Mouse (Mus musculus) forelimb bud, embryonic 11.5 days (tissue): ENCODE data around the gene Mycbpap.
A peak's percentile ranks its signal among the peaks of the same experiment; 100 is the strongest.

ENCODE experiments used
- DNase-seq: peaks from one replicate; pipeline ENCODE4 v3.0.0-alpha.2; 2012; ENCODE audit warnings: low read depth, low spot score

Gene Mycbpap

GRCm38 (mm10) chr11:94521219-94521843 lies at the start of gene Mycbpap:
Mycbpap (minus strand) TSS chr11:94521742.
- peak; percentile 78 for DNase-seq

DNA sequence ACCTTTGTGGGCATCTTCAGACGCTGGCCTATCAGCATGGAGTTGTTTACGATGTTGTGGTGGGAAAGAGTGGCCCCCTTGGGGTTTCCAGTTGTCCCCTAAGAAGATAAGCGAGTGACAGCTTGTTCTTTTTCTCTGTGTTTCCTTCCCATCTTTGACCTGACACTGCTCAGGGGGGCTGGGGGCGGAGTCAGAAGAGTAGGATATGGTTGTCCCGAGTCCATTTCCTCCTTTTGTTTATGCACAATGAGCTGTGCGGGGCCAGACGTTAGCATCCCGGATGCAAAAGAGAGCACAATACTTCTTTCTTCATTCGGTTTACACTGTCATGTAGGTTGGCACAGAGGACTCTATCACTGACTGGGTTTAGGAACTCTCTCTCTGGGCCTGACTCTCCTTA lies 49.1 kb upstream of the Mycbpap start:
- DNase-seq = no peak

DNA sequence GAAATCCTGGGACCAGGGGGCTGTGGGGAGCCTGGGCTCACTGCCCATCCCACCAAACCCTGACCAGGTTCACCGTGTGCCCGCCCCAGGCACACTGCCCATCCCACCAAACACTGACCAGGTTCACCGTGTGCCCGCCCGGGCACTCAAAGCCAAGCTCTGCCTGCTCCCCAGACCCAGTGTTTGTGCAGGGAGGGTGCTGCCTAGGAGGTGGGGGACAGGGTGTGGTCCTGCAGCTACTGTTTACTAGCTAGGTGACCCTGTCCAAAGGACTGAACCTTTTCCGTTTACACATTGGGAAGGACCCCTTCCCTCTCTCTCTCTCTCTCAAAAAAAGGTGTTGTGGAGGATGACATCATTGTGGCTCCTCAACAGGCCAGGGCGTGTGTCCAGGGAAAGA lies 45.8 kb upstream of the Mycbpap start:
- no peak for DNase-seq

DNA sequence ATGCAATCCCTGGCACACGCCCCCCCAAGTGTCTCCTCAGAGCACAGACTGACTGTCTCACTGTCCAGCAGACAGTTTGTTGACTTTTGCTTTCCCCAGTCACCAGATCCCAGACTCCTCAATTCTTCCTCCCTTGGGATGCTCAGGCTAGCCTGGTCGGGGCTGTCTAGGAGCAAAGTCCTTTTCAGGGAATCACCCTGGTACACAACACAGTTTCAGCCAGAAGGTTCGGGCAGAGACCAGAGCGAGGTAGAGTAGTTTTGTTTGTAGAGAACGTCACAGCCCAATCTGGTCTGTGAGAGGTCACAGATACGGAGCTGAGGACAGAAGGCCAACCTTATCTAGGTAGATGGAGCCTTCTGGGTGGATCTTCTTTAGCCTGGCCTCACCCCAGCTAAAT lies 45.0 kb upstream of the Mycbpap start:
- DNase-seq = no peak

- DNase-seq = no peak
These were observed 43.6 kb upstream of the Mycbpap start for GRCm38 (mm10) chr11:94565151-94565479.

DNA sequence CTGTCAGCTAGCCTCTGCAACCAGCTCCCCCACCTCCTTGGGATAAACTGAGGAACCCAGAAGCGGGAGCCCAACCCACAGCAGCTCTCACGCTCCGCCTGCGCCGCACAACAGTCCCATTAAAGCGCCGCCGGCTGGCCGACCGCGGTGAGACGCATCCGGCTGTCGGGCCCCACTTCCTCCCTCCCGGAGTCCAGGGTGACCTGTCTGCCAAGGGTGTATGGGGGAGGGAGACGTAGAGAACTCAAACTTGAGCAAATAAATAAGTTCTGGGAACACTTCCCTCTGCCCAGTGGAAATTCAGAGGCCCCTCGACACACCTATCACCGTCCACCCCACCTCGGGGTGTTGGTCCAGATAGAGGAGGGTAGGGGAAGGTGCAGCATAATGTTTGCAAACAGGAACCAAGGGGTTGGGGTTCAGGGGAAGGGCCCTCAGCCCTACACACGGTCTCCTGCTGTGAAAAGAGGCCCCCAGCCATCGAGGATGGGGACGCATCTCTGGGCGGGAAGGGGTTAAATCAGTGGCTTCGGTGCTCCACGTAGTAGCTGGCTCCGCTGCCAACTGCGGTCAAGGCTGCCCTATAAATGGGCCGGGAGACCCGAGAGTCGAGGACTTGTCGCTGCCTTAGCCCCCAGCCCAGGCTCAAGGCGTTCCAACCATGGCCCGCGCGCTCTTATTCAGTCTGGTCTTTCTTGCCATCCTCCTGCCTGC lies 43.1 kb upstream of the Mycbpap start, which contains the start of gene Chad:
TSS of gene Chad (plus strand) at position 611 of the 714 bp plus-strand sequence.
- peak; percentile 34 for DNase-seq

DNA sequence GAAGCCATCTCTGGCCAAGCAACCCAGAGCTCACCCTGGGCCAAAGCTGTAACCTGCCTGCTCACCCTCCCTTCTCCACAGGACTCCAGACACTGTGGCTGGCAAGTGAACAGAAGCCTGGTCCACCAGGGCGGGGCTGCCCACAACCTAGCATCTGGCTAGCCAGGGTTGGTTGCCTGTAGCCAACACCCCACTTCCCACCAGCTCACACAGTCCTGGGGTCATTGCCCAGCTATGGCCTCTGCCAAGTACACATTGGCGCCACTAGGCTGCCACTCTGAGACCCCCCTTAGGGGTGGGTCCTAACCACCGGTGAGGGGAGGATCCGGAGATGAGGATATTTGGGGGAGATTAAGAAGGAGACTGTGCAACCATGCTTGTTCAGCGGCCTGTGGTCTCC lies 42.3 kb upstream of the Mycbpap start:
- DNase-seq = no peak

GRCm38 (mm10) chr11:94563383-94563782 lies 41.8 kb upstream of the Mycbpap start:
- DNase-seq = no peak

DNA sequence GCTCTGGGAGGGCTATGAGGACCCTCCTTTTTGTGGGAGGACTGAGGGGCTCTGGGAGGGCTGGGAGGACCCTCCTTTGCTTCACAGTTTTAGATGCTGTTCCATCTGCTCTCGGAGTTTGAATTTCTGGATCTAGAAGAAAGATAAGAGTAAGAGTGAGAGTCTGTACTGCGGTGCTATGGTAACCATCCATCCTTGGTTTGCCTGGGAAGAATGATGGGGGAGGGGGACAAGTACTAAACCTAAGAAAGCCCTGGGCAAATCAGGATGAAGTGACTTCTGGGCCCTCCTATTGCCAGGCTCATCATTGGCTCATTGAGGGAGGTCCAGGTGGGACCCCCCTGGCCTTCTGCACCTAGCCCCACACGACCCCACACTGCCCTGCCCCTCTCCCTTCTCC lies 36.7 kb upstream of the Mycbpap start:
- DNase-seq = no peak

DNA sequence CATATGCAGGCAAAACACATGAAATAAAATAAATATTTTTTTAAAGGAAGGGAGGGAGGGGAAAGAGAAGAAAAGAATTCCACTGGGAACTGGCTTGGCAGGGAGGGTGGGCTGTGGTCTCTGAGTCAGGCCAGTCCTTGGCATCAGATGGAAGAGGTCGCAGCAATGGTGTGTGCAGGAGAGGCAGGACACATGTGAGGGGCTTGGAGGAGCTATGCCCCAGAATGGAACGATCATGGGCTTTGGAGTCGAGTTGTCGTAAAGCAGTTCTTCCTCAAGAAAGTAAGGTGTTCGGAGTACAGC lies 28.9 kb upstream of the Mycbpap start:
- no peak for DNase-seq

GRCm38 (mm10) chr11:94549691-94550441 lies 28.3 kb upstream of the Mycbpap start:
- DNase-seq = no peak

DNA sequence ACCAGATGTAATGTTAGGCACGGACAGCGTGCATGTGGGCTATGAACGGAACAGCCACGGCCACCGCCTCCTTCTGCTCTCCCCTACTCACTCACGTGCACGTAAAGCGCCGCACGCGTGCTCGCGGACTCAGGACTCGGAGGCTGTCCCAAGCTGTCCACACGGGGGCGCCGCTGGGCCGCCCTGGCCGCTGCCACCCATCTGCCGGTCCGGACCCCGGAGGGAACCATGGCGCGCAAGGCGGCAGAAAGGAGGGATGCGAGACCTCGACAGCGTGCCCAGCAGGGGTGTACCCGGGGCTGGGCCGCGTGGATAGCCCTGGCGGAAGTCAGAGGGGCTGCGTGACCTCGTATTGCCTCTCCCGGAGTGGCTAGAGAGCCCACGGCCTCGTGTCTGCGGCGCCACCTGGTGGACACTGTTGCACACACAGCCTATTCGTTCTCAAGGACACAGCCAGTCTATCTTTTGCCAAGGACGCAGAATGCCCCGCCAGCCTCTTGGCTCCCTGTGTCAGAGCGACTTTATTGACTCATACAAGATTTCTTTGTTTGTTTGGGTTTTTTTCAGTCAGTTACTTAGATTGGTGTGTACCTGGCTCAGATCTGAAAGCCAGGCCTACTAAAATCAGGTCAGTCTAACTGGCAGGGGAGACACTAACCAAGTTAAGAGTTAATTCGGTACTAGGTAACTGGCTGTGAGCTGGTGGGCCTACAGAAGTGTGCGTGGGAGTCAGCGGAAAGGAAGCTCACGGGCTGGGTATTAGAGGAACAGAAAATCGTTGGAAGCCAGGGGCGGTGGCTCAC lies 27.5 kb upstream of the Mycbpap start, which contains the start of gene Rsad1:
TSS of gene Rsad1 (minus strand) at position 368 of the 803 bp plus-strand sequence.
- DNase-seq = peak; percentile 91

DNA sequence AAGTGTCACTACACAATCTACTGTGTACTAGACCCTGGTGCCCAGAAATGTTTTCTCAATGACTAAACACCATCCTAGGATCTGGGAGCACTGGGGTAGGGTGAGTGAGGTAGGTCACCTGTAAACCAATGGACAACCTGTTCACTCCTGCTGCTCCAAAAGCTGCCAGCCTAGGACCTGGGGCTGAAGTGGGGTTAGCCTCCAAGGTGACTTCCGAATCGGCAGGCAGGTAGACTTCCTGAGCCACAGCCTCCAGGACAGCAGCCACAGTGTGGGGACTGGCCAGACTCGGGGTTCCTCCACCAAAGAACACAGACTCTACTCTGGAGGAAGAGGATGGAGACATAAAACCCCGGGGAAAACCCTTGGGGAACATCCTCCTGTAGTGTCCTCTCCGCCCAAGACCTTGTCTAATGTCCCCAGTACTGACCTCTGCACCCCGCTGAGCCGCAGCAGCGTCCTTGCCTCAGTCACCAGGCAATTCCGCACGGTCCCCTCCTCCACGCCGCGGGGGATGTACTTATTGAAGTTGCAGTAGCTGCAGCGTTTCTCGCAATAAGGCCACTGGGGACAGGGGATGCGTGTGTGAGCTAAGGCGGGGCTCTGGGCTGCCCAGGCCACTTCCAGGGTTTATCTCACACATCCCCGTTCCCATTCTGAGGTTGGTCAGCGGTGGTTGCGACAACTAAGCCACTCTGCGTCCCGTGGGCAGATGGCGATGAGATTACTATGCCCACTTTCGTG lies 26.7 kb upstream of the Mycbpap start:
- no peak for DNase-seq

GRCm38 (mm10) chr11:94547271-94547670 lies 25.7 kb upstream of the Mycbpap start:
- no peak for DNase-seq

- no peak for DNase-seq
These were observed 24.8 kb upstream of the Mycbpap start for GRCm38 (mm10) chr11:94546381-94546780.

DNA sequence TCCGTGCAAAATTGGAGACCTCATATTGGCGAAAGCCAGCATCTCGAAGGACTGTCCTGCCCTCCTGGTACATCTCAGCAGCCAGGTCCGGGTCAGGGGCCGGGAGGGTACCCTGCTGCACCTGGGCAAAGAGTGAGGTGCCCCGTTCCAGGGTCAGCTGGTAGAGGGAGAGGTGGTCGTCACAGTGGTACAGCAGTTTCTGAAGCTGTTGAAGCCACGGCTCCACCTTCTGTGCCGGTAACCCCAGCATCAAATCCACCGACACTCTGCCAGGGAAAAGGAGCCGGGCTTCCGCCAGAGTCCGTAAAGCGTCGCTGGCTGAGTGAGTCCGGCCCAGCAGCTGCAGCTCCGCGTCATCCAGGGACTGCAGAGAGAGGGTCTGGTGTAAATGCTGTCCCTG lies 22.9 kb upstream of the Mycbpap start:
- no peak for DNase-seq

GRCm38 (mm10) chr11:94543932-94544331 lies 22.4 kb upstream of the Mycbpap start:
- peak; percentile 58 for DNase-seq

GRCm38 (mm10) chr11:94543344-94543743 lies 21.8 kb upstream of the Mycbpap start:
- no peak for DNase-seq

DNA sequence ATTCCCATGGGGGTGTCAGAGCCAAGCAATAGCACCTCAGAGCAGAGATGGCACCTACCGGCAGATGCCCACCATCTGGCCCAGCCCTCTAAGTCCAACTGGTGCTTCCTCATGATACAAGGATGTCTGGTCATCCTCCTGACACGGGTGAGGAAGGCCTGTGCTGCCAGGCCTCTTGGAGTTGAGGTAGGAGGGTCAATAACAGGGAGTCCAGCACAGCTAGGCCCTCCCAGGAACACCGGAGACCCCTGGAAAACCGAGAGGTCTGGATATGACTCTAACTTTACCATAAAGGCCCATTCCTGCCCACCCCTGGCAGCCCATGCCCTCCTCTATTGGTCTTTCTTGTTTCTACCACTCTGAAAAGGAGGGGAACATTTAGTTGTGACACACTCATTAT lies 20.9 kb upstream of the Mycbpap start:
- DNase-seq = no peak

DNA sequence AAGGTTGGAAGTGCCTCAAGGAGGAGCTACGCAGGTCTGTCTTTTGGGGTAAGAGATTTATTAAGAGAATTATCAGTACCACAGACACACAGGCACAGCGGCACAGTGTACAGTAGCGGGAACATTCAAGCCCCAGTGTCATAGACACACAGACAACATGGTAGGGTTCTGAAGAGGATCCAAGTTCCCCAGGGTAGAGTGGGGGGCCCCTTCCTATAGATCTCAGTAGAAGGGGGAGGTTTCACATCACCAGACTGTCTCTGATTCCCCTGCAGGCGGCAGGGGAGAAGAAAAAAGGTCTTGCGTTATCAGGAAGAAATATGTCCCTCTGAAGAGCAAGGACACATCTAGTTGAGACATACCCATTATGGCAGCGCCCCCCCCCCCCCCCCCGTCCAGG lies 18.2 kb upstream of the Mycbpap start:
- no peak for DNase-seq

DNA sequence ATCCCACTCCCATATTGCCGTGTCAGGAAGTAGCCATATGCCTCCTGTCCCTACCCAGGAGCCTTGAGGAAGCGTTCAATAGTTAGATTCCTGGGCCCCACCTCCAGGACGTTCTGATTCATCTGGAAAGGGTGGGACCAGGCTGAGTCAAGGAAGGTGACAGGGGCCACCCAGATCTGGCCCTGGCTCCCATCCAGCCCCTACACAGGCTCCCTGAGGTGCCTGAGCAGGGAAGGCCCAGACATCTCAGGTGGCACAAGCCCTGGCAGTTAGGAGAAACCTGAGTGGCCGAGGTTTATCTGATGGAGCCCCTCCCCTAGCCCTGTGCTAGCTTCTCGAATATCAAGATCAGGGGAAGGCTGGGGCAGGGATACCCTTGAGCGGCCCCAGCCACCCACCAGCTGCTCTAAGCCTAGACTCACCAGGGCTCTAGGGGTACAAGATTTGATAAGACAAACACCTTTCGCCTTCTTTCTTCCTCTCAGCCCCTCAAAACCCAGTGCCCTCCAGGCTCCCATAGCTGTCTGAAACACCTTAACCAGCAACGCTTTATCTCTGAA lies 17.3 kb upstream of the Mycbpap start:
- DNase-seq = no peak
